Mouse (Mus musculus) gastrocnemius, postnatal 25 days (tissue): ENCODE results near the gene Ank3. TPM values are rescaled to one million over a fixed set of nuclear protein-coding genes. Genes with fewer than 3 reads are reported as not detected.

Source experiments
- DNase-seq: peaks from one replicate; pipeline ENCODE4 v3.0.0; 2022
- total RNA-seq, 2 experiments: library from RNA; stranded (reverse); gene quantifications; 1 replicate in 1 of 2; 2 replicates in 1 of 2; pipeline ENCODE4 v1.2.3; 2021

The Ank3 gene
- total RNA-seq, 2 experiments from 2014 or later: 86.6 to 98.7 TPM

DNA sequence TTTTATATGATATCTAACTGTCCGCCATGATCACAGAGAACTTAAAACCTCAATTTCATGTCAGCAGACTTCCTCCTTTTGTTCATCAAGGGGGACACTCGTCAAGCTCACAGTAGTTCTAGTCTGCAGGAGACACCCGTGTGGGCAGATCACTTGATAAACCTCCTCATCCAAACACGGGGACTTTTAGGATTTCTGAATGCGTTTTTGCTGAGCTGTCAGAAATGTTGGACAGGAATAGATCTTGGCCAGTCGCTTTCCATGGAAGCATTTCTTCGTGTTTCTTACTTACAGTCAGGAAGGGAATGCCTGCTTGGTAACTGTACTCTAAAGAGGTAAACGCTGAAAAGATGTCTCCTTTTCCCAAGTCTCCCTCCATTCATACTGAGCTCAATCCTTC is 598.5 kb downstream of the Ank3 start:
- no peak for DNase-seq

- no peak for DNase-seq
These were observed 605.5 kb downstream of the Ank3 start for GRCm38 (mm10) chr10:70004058-70004457.

DNA sequence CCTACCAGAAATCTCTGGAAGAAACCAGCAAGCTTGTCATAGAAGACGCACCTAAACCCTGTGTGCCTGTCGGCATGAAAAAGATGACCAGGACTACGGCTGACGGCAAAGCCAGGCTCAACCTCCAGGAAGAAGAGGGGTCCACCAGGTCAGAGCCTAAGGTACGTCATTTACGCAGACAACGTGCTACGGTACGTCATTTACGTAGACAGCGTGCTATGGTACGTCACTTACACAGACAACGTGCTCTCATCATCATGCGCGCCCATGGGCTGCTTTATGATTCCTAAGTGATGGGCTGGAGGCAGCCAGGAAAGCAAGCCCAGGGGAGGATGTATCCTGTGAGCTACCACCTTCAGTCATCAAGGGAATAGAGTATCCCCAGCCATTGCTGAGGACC is 606.3 kb downstream of the Ank3 start:
- no peak for DNase-seq

- no peak for DNase-seq
These were observed 607.8 kb downstream of the Ank3 start for GRCm38 (mm10) chr10:70006380-70006779.

GRCm38 (mm10) chr10:70011738-70012137 is 613.2 kb downstream of the Ank3 start:
- no peak for DNase-seq

DNA sequence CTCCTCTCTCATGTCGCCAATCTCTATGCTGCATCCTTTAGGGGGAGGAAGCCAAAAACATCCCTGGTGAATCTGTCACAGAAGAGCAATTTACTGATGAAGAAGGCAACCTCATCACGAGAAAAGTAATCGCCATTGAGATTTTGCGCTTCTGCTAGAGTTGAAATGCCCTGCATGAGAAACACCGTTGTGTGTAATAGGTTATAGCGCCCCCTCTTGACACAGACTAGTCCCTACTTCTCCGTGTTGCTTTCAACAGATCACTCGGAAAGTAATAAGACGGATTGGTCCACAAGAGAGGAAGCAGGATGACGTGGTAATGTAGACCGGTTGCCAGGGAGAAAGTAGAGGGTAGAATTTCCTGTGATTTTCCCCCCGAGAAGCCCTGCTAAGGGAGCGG is 615.4 kb downstream of the Ank3 start:
- no peak for DNase-seq

GRCm38 (mm10) chr10:70015201-70015600 is 616.6 kb downstream of the Ank3 start:
- no peak for DNase-seq

GRCm38 (mm10) chr10:70018691-70019090 is 620.1 kb downstream of the Ank3 start:
- no peak for DNase-seq

GRCm38 (mm10) chr10:70021667-70022066 is 623.1 kb downstream of the Ank3 start:
- DNase-seq: peak; percentile 67

- peak; percentile 61 for DNase-seq
These were observed 624.0 kb downstream of the Ank3 start for GRCm38 (mm10) chr10:70022596-70022995.

DNA sequence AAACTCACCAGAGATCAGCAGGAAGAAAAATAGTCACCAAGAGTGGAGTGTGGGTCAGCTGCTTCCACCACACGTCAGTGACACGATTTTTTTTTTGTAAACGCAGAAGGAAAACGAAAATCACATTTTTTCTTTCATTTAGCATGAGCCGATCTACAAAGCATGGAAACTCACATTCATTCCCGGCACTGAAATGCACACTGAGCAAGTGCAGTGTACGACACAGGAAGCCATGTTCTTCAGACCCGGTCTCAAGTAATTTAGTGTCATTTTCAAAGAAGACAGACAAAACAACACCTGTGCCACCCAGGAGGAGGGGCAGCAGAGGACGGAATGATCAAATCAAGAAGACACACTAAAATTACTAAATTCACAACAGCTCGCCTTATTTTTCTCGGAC is 625.3 kb downstream of the Ank3 start:
- no peak for DNase-seq

- DNase-seq: no peak
These were observed 633.4 kb downstream of the Ank3 start for GRCm38 (mm10) chr10:70031942-70032341.

- no peak for DNase-seq
These were observed 634.4 kb downstream of the Ank3 start for GRCm38 (mm10) chr10:70032982-70033381.

DNA sequence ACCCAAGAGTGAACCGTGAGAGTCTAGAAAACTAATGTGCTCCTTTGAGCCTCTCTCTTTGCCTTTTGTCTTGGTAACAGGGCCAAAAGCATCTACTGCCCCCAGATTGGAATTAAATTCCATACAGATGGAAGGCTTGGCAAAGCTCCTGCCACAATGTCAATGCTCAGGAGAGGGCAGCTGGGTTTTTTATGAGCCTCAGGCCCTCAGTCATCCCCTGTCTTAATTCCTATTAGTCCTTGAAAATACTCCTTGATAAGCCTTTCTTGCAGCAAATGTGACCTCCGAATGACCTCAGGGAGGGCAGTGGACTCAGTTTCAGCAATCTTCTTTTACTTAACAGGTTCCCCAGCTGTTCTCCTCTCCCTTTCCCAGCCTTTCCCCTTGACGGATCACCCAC is 635.3 kb downstream of the Ank3 start:
- no peak for DNase-seq

DNA sequence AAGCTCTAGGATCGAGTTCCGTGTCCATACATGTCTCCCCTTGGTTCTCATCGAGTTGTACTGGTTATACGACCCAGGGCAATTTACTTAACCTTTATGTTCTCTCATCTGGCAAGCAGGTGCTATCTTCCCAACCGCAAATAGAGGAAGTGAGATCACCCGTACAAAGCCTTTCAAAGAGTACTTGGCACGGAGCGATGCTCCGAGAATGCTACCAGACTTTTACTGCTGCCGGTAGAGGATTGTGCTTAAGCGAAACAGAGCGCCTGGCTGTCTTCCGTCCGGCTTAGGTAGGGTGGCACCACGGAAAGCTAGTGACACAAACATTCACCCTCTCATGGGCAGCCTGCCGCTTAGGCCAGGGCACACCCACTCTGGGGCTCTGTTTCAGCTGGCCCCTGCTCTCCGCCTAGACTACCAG is 641.3 kb downstream of the Ank3 start:
- DNase-seq: peak; percentile 75

DNA sequence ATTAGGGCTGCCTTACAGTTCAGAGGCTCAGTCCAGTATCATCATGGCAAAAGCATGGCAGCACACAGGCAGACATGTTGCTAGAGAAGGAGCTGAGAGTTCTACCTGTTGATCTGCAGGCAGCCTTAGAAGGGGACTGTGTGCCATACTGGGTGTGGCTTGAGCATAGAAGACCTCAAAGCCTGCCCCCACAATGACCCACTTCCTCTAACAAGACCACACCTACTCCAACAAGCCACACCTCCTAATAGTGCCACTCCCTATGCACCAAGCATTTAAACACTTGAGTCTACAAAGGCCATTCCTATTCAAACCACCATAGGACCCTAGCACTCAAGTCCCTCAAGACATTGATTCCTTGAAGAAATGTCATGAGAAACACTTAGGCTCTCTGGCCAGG is 643.0 kb downstream of the Ank3 start:
- no peak for DNase-seq

GRCm38 (mm10) chr10:70045722-70046121 is 647.1 kb downstream of the Ank3 start:
- no peak for DNase-seq

- no peak for DNase-seq
These were observed 651.2 kb downstream of the Ank3 start for GRCm38 (mm10) chr10:70049771-70050170.

DNA sequence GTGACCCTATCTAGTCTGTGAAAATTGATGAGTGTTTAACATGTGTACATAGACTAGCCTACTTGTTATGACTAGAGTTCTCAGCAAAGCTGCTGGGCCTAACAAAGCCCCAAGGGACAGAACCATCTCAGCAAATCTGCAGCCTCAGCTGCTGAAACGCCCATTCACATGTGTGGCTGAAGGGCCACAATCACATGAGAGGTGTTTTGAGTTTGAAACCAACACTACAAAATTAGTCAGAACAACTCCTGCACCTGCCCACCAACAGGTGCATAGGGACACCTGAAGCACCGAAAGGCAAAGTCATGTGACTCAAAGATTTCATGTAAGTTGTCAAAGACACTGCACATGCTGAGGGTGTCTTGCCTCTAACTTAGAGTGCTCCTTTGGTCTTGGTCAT is 656.7 kb downstream of the Ank3 start:
- DNase-seq: no peak

DNA sequence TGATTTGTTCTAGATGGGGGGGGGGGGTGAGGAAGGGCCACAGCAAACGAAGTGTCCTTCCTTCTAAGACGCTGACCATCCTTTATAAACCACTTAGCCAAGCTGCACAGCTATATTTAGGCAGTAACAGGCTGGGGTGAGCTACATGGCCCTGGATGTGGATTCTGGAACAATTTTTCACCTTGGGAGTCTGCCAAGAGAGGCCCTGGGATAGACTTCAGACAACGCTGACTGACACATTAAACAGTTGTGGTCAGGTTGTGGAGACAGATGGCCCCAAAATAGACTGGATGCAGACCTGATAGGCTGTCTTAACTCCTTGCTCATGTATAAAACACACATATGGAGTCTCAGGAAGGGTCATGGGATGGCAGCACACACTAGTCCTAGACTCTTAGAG is 658.5 kb downstream of the Ank3 start:
- peak; percentile 75 for DNase-seq

GRCm38 (mm10) chr10:70060021-70060688 is 661.6 kb downstream of the Ank3 start:
- DNase-seq: peak; percentile 81

DNA sequence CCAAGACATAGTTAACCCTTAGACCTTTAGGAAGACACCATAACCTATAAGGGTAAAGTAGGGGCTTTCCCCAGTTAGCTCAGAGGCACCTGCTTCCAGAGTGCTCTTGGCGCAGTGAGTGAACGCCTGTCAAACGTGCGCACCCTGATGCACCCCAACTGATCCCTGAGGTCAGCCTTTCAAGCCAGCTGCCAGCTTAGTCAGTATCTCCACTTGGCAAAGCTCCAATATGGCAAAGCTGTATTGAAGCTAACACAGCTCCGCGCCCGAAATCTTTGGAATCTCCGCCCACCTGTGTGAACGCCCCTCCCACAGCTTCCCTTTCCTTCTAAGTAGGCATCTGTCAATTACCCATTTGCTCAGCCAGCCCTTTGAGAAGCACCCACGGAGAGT is 662.1 kb downstream of the Ank3 start:
- peak; percentile 19 for DNase-seq

GRCm38 (mm10) chr10:70063881-70064555 is 665.4 kb downstream of the Ank3 start:
- no peak for DNase-seq

DNA sequence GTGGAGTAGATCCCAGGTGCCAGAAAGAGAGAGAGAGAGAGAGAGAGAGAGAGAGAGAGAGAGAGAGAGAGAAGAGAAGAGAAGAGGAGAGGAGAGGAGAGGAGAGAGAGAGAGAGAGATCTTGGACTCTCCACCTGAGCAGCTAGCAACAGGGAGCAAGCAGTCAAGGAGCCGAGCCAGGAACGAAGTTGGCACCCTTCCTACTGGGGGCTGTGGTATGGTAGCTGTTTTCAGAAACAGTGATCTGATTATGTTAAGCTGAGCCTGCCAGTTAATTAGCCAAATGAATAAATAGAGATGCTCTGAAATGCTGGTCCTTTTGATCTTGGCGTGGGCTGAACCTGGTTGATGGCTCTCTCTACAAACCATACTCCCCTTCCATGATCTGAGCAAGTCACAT is 666.6 kb downstream of the Ank3 start:
- DNase-seq: no peak
